29 mouse cellular contexts compared by ENCODE assay signal in the genomic region with DNA sequence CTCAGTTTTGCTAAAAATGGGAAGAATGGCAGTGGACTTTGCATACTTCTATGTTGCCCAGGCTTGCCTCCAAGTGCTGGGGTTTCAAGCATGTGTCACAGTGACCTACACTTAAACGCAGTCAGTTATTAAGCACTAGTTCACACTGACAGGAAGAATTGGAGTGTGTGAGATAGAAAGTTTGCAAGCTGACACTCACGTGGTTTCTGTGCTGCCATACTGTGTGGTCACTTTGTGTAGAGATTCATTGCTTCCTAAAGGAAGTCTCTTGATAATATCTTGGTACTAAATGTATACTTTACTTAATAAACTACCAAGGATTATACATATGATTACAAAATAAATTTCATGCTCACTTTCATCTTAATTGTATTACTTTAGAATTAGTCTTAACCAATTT.
"Had no signal": no experiment of that assay in that cellular context is flagged by ENCODE, and none has a peak within 500 bp of the region (broad histone marks: within the 10 kb centered on the region; RNA-seq: fewer than 3 reads in every experiment).

No protein-coding gene starts in this region.

- DNase-seq: gastrocnemius, adult 2 months; gastrocnemius, postnatal 10 days; gastrocnemius, postnatal 25 days; heart, adult 11 months; heart, adult 2 months; heart, postnatal 14 days; heart, postnatal 4 days; kidney, adult 18-20 months; kidney, adult 8-10 months; kidney, postnatal 10 days; kidney, postnatal 25 days; kidney, postnatal 4 days; liver; liver, embryonic 13.5 days had no signal

- ATAC-seq: hindbrain, embryonic 16.5 days; inflammation-experienced regulatory T-cells, adult 6 months; intestine, embryonic 15.5 days; intestine, postnatal 0 days had no signal

- H3K27ac ChIP-seq: gastrocnemius, adult 2 months; heart, adult 2 months; heart, embryonic 13.5 days; heart, embryonic 15.5 days; hindbrain, embryonic 12.5 days; hindbrain, embryonic 14.5 days; intestine, embryonic 15.5 days; layer of hippocampus, adult 2 months; left cerebral cortex, adult 2 months; limb, embryonic 10.5 days; limb, embryonic 12.5 days; liver, embryonic 13.5 days had no signal

- H3K4me2 ChIP-seq: heart, embryonic 11.5 days; heart, embryonic 13.5 days; heart, embryonic 15.5 days; intestine, embryonic 15.5 days; limb, embryonic 12.5 days; liver, embryonic 11.5 days; liver, embryonic 13.5 days had no signal

- H3K9ac ChIP-seq: heart, embryonic 13.5 days; heart, embryonic 15.5 days; hindbrain, embryonic 14.5 days; intestine, embryonic 15.5 days; limb, embryonic 12.5 days; liver, embryonic 13.5 days had no signal

- H3K9me3 ChIP-seq: heart, embryonic 13.5 days; heart, embryonic 15.5 days; hindbrain, embryonic 10.5 days; hindbrain, embryonic 12.5 days; intestine, embryonic 15.5 days; limb, embryonic 10.5 days; limb, embryonic 12.5 days; liver, embryonic 13.5 days had no signal

- H3K36me3 ChIP-seq: heart, embryonic 13.5 days; heart, embryonic 15.5 days; hindbrain, embryonic 10.5 days; hindbrain, embryonic 12.5 days; intestine, embryonic 15.5 days; limb, embryonic 10.5 days; limb, embryonic 12.5 days; liver, embryonic 13.5 days had no signal

- H3K4me3 ChIP-seq: heart, adult 2 months; heart, embryonic 13.5 days; heart, embryonic 15.5 days; hindbrain, embryonic 10.5 days; intestine, embryonic 15.5 days; layer of hippocampus, adult 2 months; left cerebral cortex, adult 2 months; limb, embryonic 10.5 days; limb, embryonic 12.5 days; liver, embryonic 13.5 days had no signal

- H3K27me3 ChIP-seq: heart, embryonic 13.5 days; heart, embryonic 15.5 days; hindbrain, embryonic 12.5 days; intestine, embryonic 15.5 days; limb, embryonic 12.5 days had no signal
